Mouse (Mus musculus) megakaryocyte, embryonic 14.5 days (primary cell): Measurements from ENCODE around the gene Prex1.

Experiments used
- FLI1 ChIP-seq: IDR thresholded peaks from 2 replicates; pipeline ENCODE4 v1.6.1; 2012; ENCODE audit warnings: low read length, inconsistent platforms, mixed read lengths
- GATA1 ChIP-seq: IDR thresholded peaks from 3 replicates; pipeline ENCODE4 v1.6.1; 2012; ENCODE audit warnings: mixed read lengths, low read length, inconsistent platforms, borderline replicate concordance

DNA sequence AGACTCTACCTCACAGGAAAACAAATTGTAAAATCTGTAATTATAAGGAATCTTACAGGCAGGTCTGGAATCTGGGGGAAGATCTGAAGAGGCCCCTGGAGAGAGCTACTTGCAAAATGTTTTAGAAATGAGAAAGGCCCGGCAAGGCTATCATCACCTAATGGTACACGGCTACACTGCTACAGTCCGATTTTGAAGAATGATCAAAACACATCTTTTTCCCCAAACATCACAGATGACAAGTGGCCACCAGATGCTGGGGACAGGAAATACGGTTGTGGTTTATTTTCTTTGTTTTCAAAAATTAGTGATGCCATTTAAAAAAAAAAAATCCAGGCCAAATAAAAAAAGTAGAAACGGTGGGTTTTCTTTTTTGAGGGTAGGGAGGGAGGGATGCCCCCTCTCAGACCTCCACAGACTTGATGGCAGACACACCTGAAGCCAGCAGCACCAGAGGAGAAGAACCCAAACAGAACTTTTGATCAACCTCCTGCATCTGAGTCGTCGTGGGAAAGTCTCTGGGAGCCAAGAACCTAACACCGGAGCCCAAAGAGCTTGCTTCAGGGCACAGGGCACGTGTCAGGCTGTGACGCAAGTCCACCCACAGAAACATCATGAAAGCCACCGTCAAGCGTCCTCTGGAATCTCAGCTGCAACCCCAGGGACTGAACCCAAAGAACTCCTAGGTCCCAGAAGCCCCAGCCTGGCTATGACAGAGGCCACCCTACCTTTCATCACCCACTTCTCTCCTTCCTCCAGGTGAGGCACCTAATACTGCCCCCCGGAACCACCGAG lies 41.3 kb downstream of the Prex1 start:
- no peak for TF ChIP-seq GATA1
- TF ChIP-seq FLI1, result no peak
